Mouse (Mus musculus) thymus, adult 2 months (tissue): ENCODE measurements around the gene C1qtnf6. TPM values are rescaled to one million over a fixed set of nuclear protein-coding genes. Genes with fewer than 3 reads are reported as not detected.

Source experiments
- DNase-seq: peaks from one replicate; pipeline ENCODE4 v3.0.0; 2021
- H3K27ac ChIP-seq: fragments of 200-500 bp; 2 replicates; pipeline ENCODE4 v1.5.1; 2012; ENCODE audit warnings: low read length, control low read depth; ENCODE audit not compliant: control insufficient read depth, insufficient read depth
- H3K27me3 ChIP-seq: fragments of 200-500 bp; 2 replicates; pipeline ENCODE4 v1.6.1; 2012; ENCODE audit warnings: mild to moderate bottlenecking, low read length, moderate library complexity, mixed read lengths; ENCODE audit not compliant: control insufficient read depth, insufficient read depth
- H3K36me3 ChIP-seq: fragments of 200-500 bp; 2 replicates; pipeline ENCODE4 v1.6.1; 2012; ENCODE audit warnings: mild to moderate bottlenecking, low read length, moderate library complexity; ENCODE audit not compliant: control insufficient read depth, insufficient read depth
- H3K4me1 ChIP-seq: fragments of 200-500 bp; replicated peaks from 2 replicates; pipeline ENCODE4 v1.6.1; 2012; ENCODE audit warnings: low read length; ENCODE audit not compliant: control insufficient read depth, insufficient read depth
- H3K4me3 ChIP-seq: fragments of 200-500 bp; 2 replicates; pipeline ENCODE4 v1.5.1; 2012; ENCODE audit warnings: mild to moderate bottlenecking, low read length, control low read depth, moderate library complexity; ENCODE audit not compliant: control insufficient read depth, insufficient read depth
- CTCF ChIP-seq: fragments of 200-500 bp; IDR thresholded peaks from 2 replicates; pipeline ENCODE4 v1.5.1; 2012; ENCODE audit warnings: mild to moderate bottlenecking, control low read depth, low read length, moderate library complexity, borderline replicate concordance; ENCODE audit not compliant: control insufficient read depth, poor library complexity, insufficient read depth; ENCODE audit errors: extremely low read depth
- POLR2A ChIP-seq: fragments of 200-500 bp; IDR thresholded peaks from 2 replicates; pipeline ENCODE4 v1.6.1; 2012; ENCODE audit warnings: mild to moderate bottlenecking, low read length, control low read depth, moderate library complexity; ENCODE audit not compliant: control insufficient read depth, poor library complexity, insufficient read depth; ENCODE audit errors: extremely low read depth
- WGBS: fragments of 180-500 bp; shearing (Covaris S2); methylation state at CpG from one replicate; pipeline ENCODE4 v1.1.7; 2018; 5-methylcytosine and 5-hydroxymethylcytosine counted together
- polyA plus RNA-seq: library from polyadenylated mRNA; depleted of rRNA; stranded (reverse); fragments of >200 nt; gene quantifications from 2 replicates; pipeline ENCODE4 v1.2.3, GENCODE M21; 2012; rRNA removed

Gene C1qtnf6
- polyA plus RNA-seq = 12.5 and 13.5 TPM in 2 replicates

DNA sequence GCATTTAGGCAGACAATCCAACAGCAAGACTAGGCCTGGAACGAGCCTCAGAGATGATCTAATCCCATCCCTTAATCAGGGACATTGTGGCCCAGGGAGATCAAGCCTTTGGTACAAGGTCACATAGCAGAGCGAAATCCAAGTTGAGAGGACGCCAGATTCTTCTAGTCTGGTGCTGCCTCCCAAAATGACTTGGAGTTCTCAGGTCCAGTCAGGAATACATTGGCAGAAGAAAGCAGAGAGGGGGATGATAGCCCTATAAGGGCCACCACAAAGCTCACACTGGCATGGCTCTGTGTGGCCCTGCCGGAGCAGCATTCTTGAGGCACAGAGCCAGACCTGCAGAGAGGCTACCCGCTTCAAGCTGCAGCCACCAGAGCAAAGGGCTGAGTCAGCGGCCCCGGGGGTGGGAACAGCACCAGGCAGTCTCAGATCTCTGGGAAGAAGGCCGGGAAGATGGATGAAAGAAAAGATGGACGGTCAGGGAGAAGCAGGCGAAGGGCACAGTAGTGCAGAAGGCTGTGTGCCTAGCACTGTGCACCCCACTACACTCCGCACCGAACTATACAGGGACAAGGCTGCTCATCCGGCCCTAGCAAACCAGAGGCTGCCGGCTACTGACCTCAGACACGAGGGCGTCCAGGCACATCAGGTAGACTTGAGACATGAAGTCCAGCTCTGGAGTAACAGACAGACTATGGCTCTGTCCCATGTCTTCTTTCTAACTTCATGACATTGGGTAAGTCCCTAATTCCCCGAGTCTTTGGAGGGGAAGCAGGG lies at the start of gene C1qtnf6:
Gene C1qtnf6, minus strand, starts transcription at position 746 of the 780 bp plus-strand sequence.
- no peaks in the 10 kb centered on the region for H3K36me3 ChIP-seq
- no peak within 1 kb of the TSS for H3K27ac ChIP-seq
- H3K4me3 ChIP-seq = peak within 1 kb of the TSS; percentile 50
- no peaks in the 10 kb centered on the region for H3K27me3 ChIP-seq
- H3K4me1 ChIP-seq = peaks cover 21% of the 10 kb centered on the region
- no peak for TF ChIP-seq CTCF
- no peak for TF ChIP-seq POLR2A
- WGBS = 89% methylated on average over 17 of the region's 17 CpGs
- no peak for DNase-seq

- Histone ChIP-seq H3K4me1 (peaks cover 49% of the 10 kb centered on the region), H3K27ac (no peak overlapping the region), H3K27me3 (no peaks in the 10 kb centered on the region), H3K36me3 (no peaks in the 10 kb centered on the region), H3K4me3 (no peak overlapping the region)
- DNase-seq = no peak
- TF ChIP-seq CTCF (no peak), POLR2A (no peak)
- 12% methylated on average over 4 of the region's 4 CpGs for WGBS
These were observed 45.1 kb upstream of the C1qtnf6 start for GRCm38 (mm10) chr15:78576284-78576810.

- peak; percentile 84 for DNase-seq
- Histone ChIP-seq H3K27ac (peak within 1 kb of the TSS; percentile 94), H3K36me3 (peaks cover 29% of the 10 kb centered on the region), H3K4me1 (peaks cover 62% of the 10 kb centered on the region), H3K4me3 (peak within 1 kb of the TSS; percentile 99), H3K27me3 (no peaks in the 10 kb centered on the region)
- 10% methylated on average over 8 of the region's 8 CpGs for WGBS
- TF ChIP-seq CTCF (0 out of 2 replicates have a peak, but pooled peaks have one; percentile 10), POLR2A (peak; percentile 80)
These were observed 41.6 kb upstream of the C1qtnf6 start, which contains the start of gene Rac2 for GRCm38 (mm10) chr15:78572658-78573397. Gene Rac2 (minus strand): TSS chr15:78572783.

GRCm38 (mm10) chr15:78572270-78572600 lies 41.0 kb upstream of the C1qtnf6 start:
- H3K27me3 ChIP-seq = no peaks in the 10 kb centered on the region
- H3K4me3 ChIP-seq = peak overlapping the region; percentile 99
- DNase-seq = no peak
- 7% methylated on average over 5 of the region's 5 CpGs for WGBS
- H3K27ac ChIP-seq = peak overlapping the region; percentile 94
- TF ChIP-seq POLR2A = no peak
- TF ChIP-seq CTCF = peak; percentile 55; the same call in 1 of the 2 replicates
- H3K4me1 ChIP-seq = peaks cover 63% of the 10 kb centered on the region
- H3K36me3 ChIP-seq = peaks cover 33% of the 10 kb centered on the region

DNA sequence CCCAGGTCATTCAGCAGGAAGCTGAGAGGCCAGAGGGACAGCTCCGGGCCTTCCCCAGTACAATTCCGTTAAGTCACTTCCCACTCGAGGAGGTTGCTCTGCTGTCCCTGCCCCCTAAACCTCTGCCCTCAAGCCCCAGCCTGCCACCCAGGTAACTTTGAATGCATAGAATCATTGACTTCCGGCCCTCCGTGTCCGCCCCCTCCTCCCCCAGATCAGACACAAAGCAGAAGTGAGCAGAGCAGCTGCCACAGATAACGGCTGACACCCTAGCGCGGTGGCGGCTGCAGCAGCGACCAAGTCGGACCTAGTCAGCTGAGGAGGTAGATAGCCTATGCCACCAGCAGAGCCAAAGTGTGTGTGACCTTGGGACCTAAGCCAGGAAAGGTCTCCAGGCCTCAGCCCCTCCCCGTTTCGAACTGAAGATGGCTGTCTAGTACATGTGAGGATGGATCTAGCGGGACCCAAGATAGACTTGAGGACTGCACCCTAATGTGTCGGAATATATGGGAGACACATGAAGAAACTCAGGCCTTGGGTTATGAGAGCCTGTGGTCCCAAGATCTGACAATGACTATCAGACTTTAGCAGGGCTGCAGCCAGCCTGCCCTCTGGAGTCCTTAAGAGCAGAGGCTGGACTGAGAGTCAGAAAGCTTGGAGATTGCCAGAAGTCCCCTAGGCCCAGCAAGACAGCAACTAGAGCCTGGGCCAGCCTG lies 40.5 kb upstream of the C1qtnf6 start:
- TF ChIP-seq POLR2A = peak; percentile 97
- 0 out of 2 replicates have a peak, but pooled peaks have one; percentile 19 for TF ChIP-seq CTCF
- Histone ChIP-seq H3K27ac (peak overlapping the region; percentile 94), H3K36me3 (peaks cover 37% of the 10 kb centered on the region), H3K4me1 (peaks cover 66% of the 10 kb centered on the region), H3K27me3 (no peaks in the 10 kb centered on the region), H3K4me3 (peak overlapping the region; percentile 99)
- peak; percentile 87 for DNase-seq
- WGBS = 4% methylated on average over 16 of the region's 16 CpGs

DNA sequence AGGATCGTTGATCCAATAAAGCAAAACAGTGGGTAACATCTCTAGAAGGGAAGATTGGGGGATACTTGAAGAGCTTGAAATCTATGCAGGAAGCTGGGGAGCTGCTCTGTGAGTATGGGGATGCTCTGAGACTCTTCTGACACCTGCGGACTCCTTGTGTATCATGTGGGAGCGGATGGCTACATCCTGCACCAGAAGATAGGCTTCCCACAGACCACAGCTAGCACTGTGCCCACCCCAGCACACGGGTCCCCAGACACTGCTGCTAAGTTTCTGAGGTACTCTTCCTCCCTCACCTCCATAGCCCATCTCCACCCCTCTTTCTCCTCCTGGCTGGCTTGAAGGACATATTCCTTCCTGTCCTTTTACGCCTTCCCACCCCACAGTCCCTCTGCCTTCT lies 39.0 kb upstream of the C1qtnf6 start:
- TF ChIP-seq CTCF (no peak), POLR2A (no peak)
- DNase-seq = peak; percentile 62
- H3K36me3 ChIP-seq = peaks cover 50% of the 10 kb centered on the region
- H3K27me3 ChIP-seq = no peaks in the 10 kb centered on the region
- H3K4me3 ChIP-seq = peak overlapping the region; percentile 99; the same call in 1 of the 2 replicates
- H3K4me1 ChIP-seq = peaks cover 69% of the 10 kb centered on the region
- peak overlapping the region; percentile 43 for H3K27ac ChIP-seq
- 25% methylated on average over 5 of the region's 5 CpGs for WGBS
